Mouse (Mus musculus) cerebellum, adult 2 months (tissue): ENCODE results near the gene Cacnb1. TPM values are rescaled to one million over a fixed set of nuclear protein-coding genes. Genes with fewer than 3 reads are reported as not detected.

Source experiments
- DNase-seq, 2 experiments: peaks; one replicate each; pipeline ENCODE4 v3.0.0; 2021
- H3K27ac ChIP-seq: fragments of 200-500 bp; 2 replicates; pipeline ENCODE4 v1.5.1; 2012; ENCODE audit warnings: low read length, control low read depth, inconsistent platforms; ENCODE audit not compliant: insufficient read depth
- H3K27me3 ChIP-seq: fragments of 200-500 bp; 2 replicates; pipeline ENCODE4 v1.6.1; 2012; ENCODE audit warnings: inconsistent platforms, mild to moderate bottlenecking, low read length, moderate library complexity; ENCODE audit not compliant: control insufficient read depth, insufficient read depth
- H3K4me1 ChIP-seq: fragments of 200-500 bp; 2 replicates; pipeline ENCODE4 v1.6.1; 2011; ENCODE audit warnings: low read length; ENCODE audit not compliant: control insufficient read depth, insufficient read depth
- H3K4me3 ChIP-seq: fragments of 200-500 bp; replicated peaks from 2 replicates; pipeline ENCODE3; 2011; ENCODE audit warnings: mild to moderate bottlenecking, low read depth, low read length, control low read depth; ENCODE audit not compliant: insufficient read depth
- CTCF ChIP-seq: fragments of 200-500 bp; IDR thresholded peaks from 2 replicates; pipeline ENCODE4 v1.5.1; 2011; ENCODE audit warnings: low read depth, mild to moderate bottlenecking, control low read depth, low read length, moderate library complexity, borderline replicate concordance; ENCODE audit not compliant: insufficient read depth
- POLR2A ChIP-seq: fragments of 200-500 bp; IDR thresholded peaks from 2 replicates; pipeline ENCODE4 v1.6.1; 2011; ENCODE audit warnings: low read length, control low read depth, borderline replicate concordance; ENCODE audit not compliant: insufficient read depth
- WGBS: fragments of 180-500 bp; shearing (Covaris S2); methylation state at CpG from one replicate; pipeline ENCODE4 v1.1.7; 2018; 5-methylcytosine and 5-hydroxymethylcytosine counted together
- polyA plus RNA-seq: library from polyadenylated mRNA; depleted of rRNA; stranded (reverse); fragments of >200 nt; gene quantifications from 2 replicates; pipeline ENCODE4 v1.2.3, GENCODE M21; 2012

Cacnb1 gene
- polyA plus RNA-seq, 1 experiment = 37.5 TPM

DNA sequence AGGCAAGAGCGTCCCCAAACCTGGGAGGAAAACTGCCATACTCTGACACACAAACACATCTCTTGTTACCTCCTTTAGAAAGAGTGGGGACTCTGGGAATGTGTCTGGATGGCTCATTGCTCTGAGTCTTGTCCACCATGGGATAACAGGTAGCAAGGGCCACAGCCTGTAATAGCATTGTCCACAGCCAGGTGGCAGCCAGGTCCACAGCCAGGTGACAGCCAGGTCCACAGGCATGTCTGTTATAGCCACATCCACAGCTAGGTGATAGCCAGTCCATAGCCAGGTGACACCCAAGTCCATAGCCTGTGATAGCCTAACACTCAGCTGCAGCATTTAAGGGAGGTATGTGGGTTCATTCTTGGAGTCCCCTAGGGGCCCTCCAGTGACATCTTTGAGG, 61.9 kb downstream of the Cacnb1 start:
- Histone ChIP-seq H3K27ac (no peak overlapping the region), H3K27me3 (no peaks in the 10 kb centered on the region), H3K4me3 (no peak overlapping the region), H3K4me1 (peaks cover 18% of the 10 kb centered on the region)
- DNase-seq = peak; percentile 52 to 61
- TF ChIP-seq POLR2A = no peak
- TF ChIP-seq CTCF = peak; percentile 71
- 97% methylated on average over 1 of the region's 1 CpGs for WGBS

DNA sequence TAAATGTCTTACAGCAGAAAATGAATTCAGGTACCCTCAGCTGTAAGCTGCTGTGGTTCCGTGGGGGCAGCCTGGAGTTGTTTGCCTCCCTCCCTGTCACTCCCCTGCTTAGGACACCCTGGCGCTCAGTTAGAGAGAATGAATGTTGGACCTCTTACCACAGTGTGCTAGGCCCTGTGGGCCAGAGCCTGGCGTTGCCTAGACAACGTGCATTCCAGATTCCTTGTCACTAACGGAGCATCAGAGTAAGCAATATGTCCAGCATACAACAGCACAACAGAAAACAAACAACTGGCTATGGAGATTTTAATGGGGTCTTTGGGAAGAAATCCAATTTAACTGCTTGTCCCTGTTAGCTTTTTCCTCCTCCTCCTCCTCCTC, 63.5 kb downstream of the Cacnb1 start:
- H3K27me3 ChIP-seq = no peaks in the 10 kb centered on the region
- H3K4me1 ChIP-seq = peaks cover 21% of the 10 kb centered on the region
- H3K4me3 ChIP-seq = no peak overlapping the region
- H3K27ac ChIP-seq = no peak overlapping the region
- TF ChIP-seq POLR2A = no peak
- no peak for TF ChIP-seq CTCF
- no peak for DNase-seq
- WGBS = 88% methylated on average over 5 of the region's 5 CpGs

DNA sequence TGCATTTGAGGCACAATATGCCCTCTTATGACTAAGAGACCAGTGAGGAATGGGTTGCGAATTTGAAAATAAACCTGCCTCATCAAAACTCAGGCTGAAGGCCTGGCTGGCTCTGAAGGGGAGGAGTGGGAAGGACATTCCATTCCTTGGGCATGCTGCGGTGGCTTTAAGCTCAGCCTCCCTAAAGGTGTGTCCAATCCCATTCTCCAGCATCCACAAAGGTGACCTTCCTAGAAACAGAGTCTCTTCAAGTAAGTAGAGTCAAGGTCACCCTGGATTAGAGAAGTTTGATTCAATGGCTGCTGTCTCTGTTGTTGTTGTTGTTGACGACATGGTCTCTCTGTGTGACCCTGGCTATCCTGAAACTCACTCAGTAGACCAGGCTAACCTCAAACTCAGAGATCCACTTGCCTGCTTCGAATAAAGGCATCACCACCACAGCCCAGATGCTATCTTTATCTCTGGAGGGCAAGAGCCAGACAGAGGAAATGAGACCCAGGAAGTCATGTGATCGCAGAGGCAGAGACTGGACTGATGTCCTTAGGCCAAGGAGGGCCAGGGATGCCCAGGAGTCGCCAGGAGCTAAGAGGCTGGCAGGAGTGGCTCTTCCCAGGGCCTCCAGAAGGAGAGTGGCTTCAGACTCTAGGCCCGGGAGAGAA, 64.1 kb downstream of the Cacnb1 start:
- DNase-seq = no peak
- no peak overlapping the region for H3K4me3 ChIP-seq
- H3K27ac ChIP-seq = no peak overlapping the region
- peaks cover 21% of the 10 kb centered on the region for H3K4me1 ChIP-seq
- H3K27me3 ChIP-seq = no peaks in the 10 kb centered on the region
- no peak for TF ChIP-seq CTCF
- no peak for TF ChIP-seq POLR2A
- WGBS = 92% methylated on average over 7 of the region's 7 CpGs

DNA sequence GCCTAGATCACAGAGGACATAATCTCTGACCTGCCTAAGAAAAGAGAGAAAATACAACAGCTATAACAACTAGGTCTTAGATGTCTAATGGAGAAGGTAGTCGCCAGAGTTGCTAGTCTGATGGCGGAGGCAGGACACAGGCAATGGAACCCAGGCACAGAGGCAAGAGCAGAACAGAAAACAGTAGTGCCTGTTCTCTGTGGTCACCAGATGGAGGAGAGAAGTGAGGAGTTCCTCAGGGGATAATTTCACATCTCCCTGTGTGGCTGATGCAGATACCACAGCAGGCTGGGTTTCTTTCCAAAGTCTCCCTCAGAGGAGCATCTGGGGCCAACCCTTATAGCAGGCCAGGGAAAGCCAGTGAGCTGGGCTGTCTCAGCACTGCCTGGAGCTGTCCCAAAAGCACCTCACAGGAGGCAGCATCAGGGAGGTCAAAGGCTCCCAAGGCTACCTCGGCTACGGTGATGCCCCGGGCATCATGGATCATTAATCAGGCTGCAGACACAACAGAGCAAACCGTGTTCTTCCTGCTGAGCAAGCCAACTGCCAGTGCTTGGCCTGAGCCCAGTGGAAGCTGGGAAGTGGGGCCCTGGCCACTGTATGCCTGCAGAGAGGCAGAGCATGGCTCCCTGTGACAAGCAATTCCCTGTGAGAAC, 65.8 kb downstream of the Cacnb1 start:
- peak overlapping the region; percentile 44; the same call in 1 of the 2 replicates for H3K27ac ChIP-seq
- no peaks in the 10 kb centered on the region for H3K27me3 ChIP-seq
- H3K4me1 ChIP-seq = peaks cover 21% of the 10 kb centered on the region
- peak; percentile 87 to 88 for DNase-seq
- H3K4me3 ChIP-seq = no peak overlapping the region
- TF ChIP-seq CTCF (no peak), POLR2A (no peak)
- WGBS = 24% methylated on average over 6 of the region's 6 CpGs

DNA sequence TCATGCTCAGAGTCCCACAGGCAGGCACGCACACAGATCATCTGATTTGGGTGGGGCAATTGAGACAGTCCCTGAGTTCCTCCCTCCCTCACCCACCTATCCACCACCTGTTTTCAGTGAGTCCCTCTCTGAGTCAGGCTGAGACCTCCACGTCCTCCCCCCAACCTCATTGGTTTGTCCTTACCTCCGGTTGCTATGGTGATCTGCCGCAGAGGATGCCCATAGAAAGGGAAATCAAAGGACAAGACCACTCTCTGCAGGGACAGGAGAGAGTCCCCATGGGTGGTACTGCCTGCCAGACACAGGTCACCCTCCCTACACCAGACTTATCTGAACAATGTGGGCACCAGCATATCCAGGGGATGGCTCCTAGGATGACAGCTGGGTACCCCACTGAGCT, 66.9 kb downstream of the Cacnb1 start:
- no peak overlapping the region for H3K4me3 ChIP-seq
- H3K4me1 ChIP-seq = peaks cover 21% of the 10 kb centered on the region
- TF ChIP-seq CTCF (no peak), POLR2A (no peak)
- WGBS = 90% methylated on average over 4 of the region's 4 CpGs
- DNase-seq = no peak
- no peak overlapping the region for H3K27ac ChIP-seq
- H3K27me3 ChIP-seq = no peaks in the 10 kb centered on the region

DNA sequence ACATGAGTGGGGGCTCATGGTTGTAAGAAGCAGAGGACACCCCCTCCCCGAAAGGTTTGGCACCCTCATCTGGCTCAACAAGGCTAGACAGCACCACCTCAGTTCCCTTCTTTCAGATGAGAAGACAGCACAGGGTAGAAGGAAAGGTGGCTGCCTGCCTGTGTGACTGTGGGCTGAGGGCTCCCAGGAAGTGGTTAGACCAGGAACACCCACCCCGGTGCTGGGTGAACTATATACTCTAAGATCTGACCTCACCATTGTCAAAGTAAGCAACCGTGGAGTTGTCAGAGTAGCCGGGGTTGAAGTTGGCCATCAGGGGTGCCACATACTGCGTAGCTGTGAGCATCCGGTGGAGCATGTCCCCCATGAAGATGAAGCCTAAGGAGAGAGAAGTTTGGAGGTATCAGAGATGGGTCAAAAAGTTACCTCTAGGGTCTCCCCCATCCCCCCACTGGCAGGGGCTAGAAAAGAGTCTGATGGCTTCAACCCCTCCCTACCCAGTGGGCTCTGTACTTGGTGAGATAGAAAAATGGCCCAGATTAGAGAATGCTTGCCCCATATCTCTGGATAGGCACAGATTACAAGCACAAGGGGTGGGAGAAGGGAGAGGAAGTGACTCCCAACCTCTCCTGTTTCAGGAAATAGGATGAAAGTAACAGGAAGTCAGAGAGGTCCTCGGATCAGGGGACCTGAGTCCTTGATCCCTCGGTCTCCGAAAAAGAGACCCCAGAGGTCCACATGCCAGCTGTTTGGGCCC, 67.5 kb downstream of the Cacnb1 start:
- H3K27me3 ChIP-seq = no peaks in the 10 kb centered on the region
- TF ChIP-seq POLR2A (no peak), CTCF (no peak)
- 94% methylated on average over 9 of the region's 9 CpGs for WGBS
- no peak overlapping the region for H3K4me3 ChIP-seq
- DNase-seq = no peak
- peaks cover 21% of the 10 kb centered on the region for H3K4me1 ChIP-seq
- no peak overlapping the region for H3K27ac ChIP-seq

DNA sequence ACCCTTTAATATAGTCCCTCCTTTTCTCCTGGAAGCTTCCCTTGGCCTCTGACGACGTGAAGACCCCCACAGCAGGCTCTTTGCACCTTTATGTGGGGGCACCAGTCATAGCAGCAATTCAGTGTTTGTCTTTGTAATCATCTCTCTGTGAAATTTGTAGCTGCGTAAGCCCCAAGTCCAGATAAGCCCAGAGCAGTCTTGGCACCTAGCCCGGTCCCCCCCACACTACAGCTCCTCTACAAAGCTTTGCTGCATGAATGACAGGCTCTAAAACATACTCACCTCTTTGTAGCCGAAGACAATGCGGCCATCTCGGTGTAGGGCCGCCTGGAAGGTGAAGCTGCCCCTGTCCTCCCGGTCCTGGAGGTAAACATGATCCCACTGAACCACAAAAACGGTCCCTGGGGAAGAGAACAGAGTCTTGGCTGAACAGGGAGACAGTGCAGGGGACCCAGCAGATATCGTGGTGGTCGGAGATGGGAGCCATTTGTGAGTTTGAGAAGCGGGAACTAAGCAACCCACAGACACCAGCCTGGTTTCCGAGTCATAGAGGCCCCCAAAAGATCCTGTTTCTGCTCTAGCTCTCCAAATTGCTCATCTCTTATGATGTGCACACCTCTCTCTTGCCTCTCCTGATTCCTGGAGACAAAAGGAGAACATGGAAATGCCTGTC, 68.2 kb downstream of the Cacnb1 start:
- Histone ChIP-seq H3K4me3 (no peak overlapping the region), H3K4me1 (peaks cover 26% of the 10 kb centered on the region), H3K27me3 (no peaks in the 10 kb centered on the region), H3K27ac (no peak overlapping the region)
- DNase-seq = no peak
- 82% methylated on average over 14 of the region's 14 CpGs for WGBS
- TF ChIP-seq CTCF (no peak), POLR2A (no peak)
